Comparison of ENCODE assay signal across 15 mouse cellular contexts in genomic region chr17:79845695-79846094, GRCm38 (mm10).
"Had no signal": no experiment of that assay in that cellular context is flagged by ENCODE, and none has a peak within 500 bp of the region (broad histone marks: within the 10 kb centered on the region; RNA-seq: fewer than 3 reads in every experiment).

No protein-coding gene starts in this region.

- H3K4me2 ChIP-seq: neural tube, embryonic 13.5 days; neural tube, embryonic 15.5 days; stomach, embryonic 15.5 days had no signal

- DNase-seq: retina, postnatal 1 day; right cerebral cortex, adult 18-20 months; right cerebral cortex, postnatal 14 days; right cerebral cortex, postnatal 25 days; right cerebral cortex, postnatal 4 days; spleen, adult 18-20 months; thymus, adult 2 months; thymus, postnatal 14 days; thymus, postnatal 25 days; thymus, postnatal 36 days; thymus, postnatal 4 days had no signal

- H3K4me3 ChIP-seq: neural tube, embryonic 13.5 days; neural tube, embryonic 15.5 days; stomach, embryonic 15.5 days had no signal

- H3K4me1 ChIP-seq: neural tube, embryonic 13.5 days; neural tube, embryonic 15.5 days; stomach, embryonic 15.5 days had no signal

- H3K9ac ChIP-seq: neural tube, embryonic 13.5 days; neural tube, embryonic 15.5 days; stomach, embryonic 15.5 days had no signal

- H3K9me3 ChIP-seq: neural tube, embryonic 13.5 days; neural tube, embryonic 15.5 days; stomach, embryonic 15.5 days had no signal

- H3K27ac ChIP-seq: neural tube, embryonic 13.5 days; neural tube, embryonic 15.5 days; stomach, embryonic 15.5 days; stomach, postnatal 0 days had no signal

- H3K27me3 ChIP-seq: neural tube, embryonic 13.5 days; neural tube, embryonic 15.5 days; stomach, embryonic 15.5 days had no signal
